Mouse (Mus musculus): ENCODE measurements around the gene 2010111I01Rik. TPM values are rescaled to one million over a fixed set of nuclear protein-coding genes. Genes with fewer than 3 reads are reported as not detected.
"Not testable (repeated sequence)": the region's sequence is repeated elsewhere in the genome, so short reads cannot be mapped to it uniquely, and the experiment has no call there.

2010111I01Rik gene
- polyA plus RNA-seq, 1 experiment from 2014 or later, result 114 TPM

- Histone ChIP-seq H3K4me2 (no peak overlapping the region), H3K27ac (0 out of 2 replicates have a peak overlapping the region, but pooled peaks have one; percentile 54), H3K36me3 (no peaks in the 10 kb centered on the region), H3K4me3 (replicated peaks) (no peak overlapping the region), H3K4me1 (no peaks in the 10 kb centered on the region), H3K9me3 (no peaks in the 10 kb centered on the region), H3K9ac (no peak overlapping the region), H3K27me3 (replicated peaks) (no peaks in the 10 kb centered on the region)
- peak; percentile 22; the same call in 1 of the 2 replicates for ATAC-seq (ENCODE audit: insufficient read depth, low FRiP score, low read depth)
- WGBS, result 56% methylated on average over 5 of the region's 5 CpGs
Measured at GRCm38 (mm10) chr13:62993543-62994477, 29.1 kb downstream of the 2010111I01Rik start.

GRCm38 (mm10) chr13:62996767-62997166 is 32.1 kb downstream of the 2010111I01Rik start:
- Histone ChIP-seq H3K27me3 (replicated peaks) (no peaks in the 10 kb centered on the region), H3K4me3 (replicated peaks) (no peak overlapping the region), H3K4me1 (no peaks in the 10 kb centered on the region), H3K27ac (no peak overlapping the region), H3K36me3 (no peaks in the 10 kb centered on the region), H3K9me3 (no peaks in the 10 kb centered on the region), H3K4me2 (no peak overlapping the region), H3K9ac (no peak overlapping the region)
- no peak for ATAC-seq (ENCODE audit: insufficient read depth, low FRiP score, low read depth)
- WGBS, result 91% methylated on average over 2 of the region's 2 CpGs

- not testable (repeated sequence) for H3K9ac ChIP-seq; H3K9me3 ChIP-seq; H3K36me3 ChIP-seq; ATAC-seq (ENCODE audit: insufficient read depth, low FRiP score, low read depth); H3K27me3 ChIP-seq (replicated peaks); H3K27ac ChIP-seq; H3K4me1 ChIP-seq; H3K4me2 ChIP-seq; H3K4me3 ChIP-seq (replicated peaks)
- 86% methylated on average over 3 of the region's 3 CpGs for WGBS
Measured at GRCm38 (mm10) chr13:63007491-63007890, 42.8 kb downstream of the 2010111I01Rik start.

GRCm38 (mm10) chr13:63010345-63011090 is 45.8 kb downstream of the 2010111I01Rik start:
- Histone ChIP-seq H3K36me3 (no peaks in the 10 kb centered on the region), H3K4me3 (replicated peaks) (no peak overlapping the region), H3K4me1 (peaks cover 4% of the 10 kb centered on the region; the same call in 1 of the 2 replicates), H3K4me2 (no peak overlapping the region), H3K27ac (no peak overlapping the region), H3K9ac (no peak overlapping the region), H3K9me3 (no peaks in the 10 kb centered on the region), H3K27me3 (replicated peaks) (no peaks in the 10 kb centered on the region)
- WGBS, result 80% methylated on average over 2 of the region's 2 CpGs
- ATAC-seq (ENCODE audit: insufficient read depth, low FRiP score, low read depth), result no peak

- peaks cover 4% of the 10 kb centered on the region; the same call in 1 of the 2 replicates for H3K4me1 ChIP-seq
- H3K36me3 ChIP-seq, result no peaks in the 10 kb centered on the region
- H3K9ac ChIP-seq, result no peak overlapping the region
- no peak for ATAC-seq (ENCODE audit: insufficient read depth, low FRiP score, low read depth)
- no peaks in the 10 kb centered on the region for H3K9me3 ChIP-seq
- H3K27ac ChIP-seq, result no peak overlapping the region
- H3K4me3 ChIP-seq (replicated peaks), result no peak overlapping the region
- no peaks in the 10 kb centered on the region for H3K27me3 ChIP-seq (replicated peaks)
- 91% methylated on average over 1 of the region's 1 CpGs for WGBS
- H3K4me2 ChIP-seq, result no peak overlapping the region
Measured at GRCm38 (mm10) chr13:63014353-63014752, 49.7 kb downstream of the 2010111I01Rik start.

- Histone ChIP-seq H3K9me3 (no peaks in the 10 kb centered on the region), H3K36me3 (no peaks in the 10 kb centered on the region), H3K9ac (no peak overlapping the region), H3K4me1 (no peaks in the 10 kb centered on the region), H3K27ac (no peak overlapping the region), H3K4me2 (no peak overlapping the region), H3K4me3 (replicated peaks) (no peak overlapping the region), H3K27me3 (replicated peaks) (no peaks in the 10 kb centered on the region)
- no peak for ATAC-seq (ENCODE audit: insufficient read depth, low FRiP score, low read depth)
- WGBS, result 66% methylated on average over 4 of the region's 4 CpGs
Measured at GRCm38 (mm10) chr13:63015362-63015761, 50.7 kb downstream of the 2010111I01Rik start.

- Histone ChIP-seq H3K27ac (no peak overlapping the region), H3K9ac (no peak overlapping the region), H3K27me3 (replicated peaks) (no peaks in the 10 kb centered on the region), H3K4me3 (replicated peaks) (no peak overlapping the region), H3K36me3 (no peaks in the 10 kb centered on the region), H3K4me1 (no peaks in the 10 kb centered on the region), H3K9me3 (no peaks in the 10 kb centered on the region), H3K4me2 (no peak overlapping the region)
- ATAC-seq (ENCODE audit: insufficient read depth, low FRiP score, low read depth), result no peak
- WGBS, result 85% methylated on average over 3 of the region's 3 CpGs
Measured at GRCm38 (mm10) chr13:63016056-63016455, 51.4 kb downstream of the 2010111I01Rik start.

- H3K9me3 ChIP-seq, result no peaks in the 10 kb centered on the region
- no peaks in the 10 kb centered on the region for H3K27me3 ChIP-seq (replicated peaks)
- WGBS, result 50% methylated on average over 7 of the region's 7 CpGs
- no peak overlapping the region for H3K4me3 ChIP-seq (replicated peaks)
- H3K4me2 ChIP-seq, result no peak overlapping the region
- H3K9ac ChIP-seq, result no peak overlapping the region
- H3K4me1 ChIP-seq, result no peaks in the 10 kb centered on the region
- H3K27ac ChIP-seq, result no peak overlapping the region
- ATAC-seq (ENCODE audit: insufficient read depth, low FRiP score, low read depth), result no peak; the same call in 1 of the 2 replicates
- no peaks in the 10 kb centered on the region for H3K36me3 ChIP-seq
Measured at GRCm38 (mm10) chr13:63023243-63024217, 58.8 kb downstream of the 2010111I01Rik start.

GRCm38 (mm10) chr13:63030023-63030422 is 65.3 kb downstream of the 2010111I01Rik start:
- Histone ChIP-seq H3K36me3 (no peaks in the 10 kb centered on the region), H3K4me1 (0 out of 2 replicates have a peak, but pooled peaks cover 3% of the 10 kb centered on the region), H3K27ac (no peak overlapping the region), H3K4me2 (no peak overlapping the region), H3K9ac (no peak overlapping the region), H3K4me3 (replicated peaks) (no peak overlapping the region), H3K27me3 (replicated peaks) (no peaks in the 10 kb centered on the region), H3K9me3 (no peaks in the 10 kb centered on the region)
- WGBS, result 44% methylated on average over 1 of the region's 1 CpGs
- ATAC-seq (ENCODE audit: insufficient read depth, low FRiP score, low read depth), result no peak

- ATAC-seq (ENCODE audit: insufficient read depth, low FRiP score, low read depth), result no peak
- no peaks in the 10 kb centered on the region for H3K27me3 ChIP-seq (replicated peaks)
- no peak overlapping the region for H3K4me2 ChIP-seq
- H3K4me3 ChIP-seq (replicated peaks), result no peak overlapping the region
- no peak overlapping the region for H3K9ac ChIP-seq
- H3K9me3 ChIP-seq, result no peaks in the 10 kb centered on the region
- H3K4me1 ChIP-seq, result 0 out of 2 replicates have a peak, but pooled peaks cover 3% of the 10 kb centered on the region
- H3K36me3 ChIP-seq, result no peaks in the 10 kb centered on the region
- no peak overlapping the region for H3K27ac ChIP-seq
- WGBS, result 64% methylated on average over 1 of the region's 1 CpGs
Measured at GRCm38 (mm10) chr13:63031244-63031643, 66.6 kb downstream of the 2010111I01Rik start.

- 60% methylated on average over 5 of the region's 5 CpGs for WGBS
- no peak overlapping the region for H3K27ac ChIP-seq
- no peaks in the 10 kb centered on the region for H3K27me3 ChIP-seq (replicated peaks)
- no peaks in the 10 kb centered on the region for H3K9me3 ChIP-seq
- no peak overlapping the region for H3K9ac ChIP-seq
- no peak for ATAC-seq (ENCODE audit: insufficient read depth, low FRiP score, low read depth)
- no peak overlapping the region for H3K4me3 ChIP-seq (replicated peaks)
- H3K4me2 ChIP-seq, result no peak overlapping the region
- H3K36me3 ChIP-seq, result no peaks in the 10 kb centered on the region
- 0 out of 2 replicates have a peak, but pooled peaks cover 3% of the 10 kb centered on the region for H3K4me1 ChIP-seq
Measured at GRCm38 (mm10) chr13:63032304-63032830, 67.7 kb downstream of the 2010111I01Rik start.

Measured in stomach, embryonic 15.5 days (tissue).